Mouse (Mus musculus) heart, postnatal 0 days (tissue): Measurements from ENCODE around the gene Dclk1. TPM values are rescaled to one million over a fixed set of nuclear protein-coding genes. Genes with fewer than 3 reads are reported as not detected.

Source experiments
- ATAC-seq: fragments of 200-750 bp; cut with Nextera tagmentation; 2 replicates; pipeline ENCODE4 v1.8.0; 2017; ENCODE audit warnings: low read depth, moderate number of reproducible peaks, moderate library complexity; ENCODE audit not compliant: insufficient read depth
- DNase-seq: peaks from one replicate; pipeline ENCODE4 v3.0.0-alpha.2; 2016; ENCODE audit warnings: low spot score
- H3K27ac ChIP-seq: fragments of 300-500 bp; sonication (generic); 2 replicates; pipeline ENCODE4 v1.5.1; 2014; ENCODE audit warnings: low read depth, mild to moderate bottlenecking
- H3K27me3 ChIP-seq: fragments of 300-500 bp; sonication (generic); 2 replicates; pipeline ENCODE4 v1.6.1; 2014; ENCODE audit warnings: low read length, mixed read lengths; ENCODE audit not compliant: control insufficient read depth, insufficient read depth
- H3K36me3 ChIP-seq: fragments of 300-500 bp; sonication (generic); replicated peaks from 2 replicates; pipeline ENCODE4 v1.6.1; 2014; ENCODE audit warnings: low read length, mixed read lengths; ENCODE audit not compliant: control insufficient read depth, insufficient read depth
- H3K4me1 ChIP-seq: fragments of 300-500 bp; sonication (generic); 2 replicates; pipeline ENCODE4 v1.6.1; 2014; ENCODE audit warnings: antibody characterized with exemption; ENCODE audit not compliant: control insufficient read depth, insufficient read depth
- H3K4me2 ChIP-seq: fragments of 300-500 bp; sonication (generic); 2 replicates; pipeline ENCODE4 v1.6.1; 2014; ENCODE audit warnings: low read depth, mild to moderate bottlenecking, low read length, moderate library complexity
- H3K4me3 ChIP-seq: fragments of 300-500 bp; sonication (generic); 2 replicates; pipeline ENCODE4 v1.5.1; 2014; ENCODE audit warnings: low read depth, low read length
- H3K9ac ChIP-seq: fragments of 300-500 bp; sonication (generic); replicated peaks from 2 replicates; pipeline ENCODE4 v1.6.1; 2014; ENCODE audit warnings: low read depth, low read length, mixed read lengths
- H3K9me3 ChIP-seq: fragments of 300-500 bp; sonication (generic); replicated peaks from 2 replicates; pipeline ENCODE4 v1.6.1; 2016; ENCODE audit warnings: low read length; ENCODE audit not compliant: control insufficient read depth
- CTCF ChIP-seq: IDR thresholded peaks from 2 replicates; pipeline ENCODE4 v1.5.1; 2016; ENCODE audit warnings: antibody characterized with exemption, control low read depth, low read depth
- EP300 ChIP-seq: IDR thresholded peaks from 2 replicates; pipeline ENCODE4 v1.6.1; 2016; ENCODE audit warnings: antibody characterized with exemption, low read depth
- WGBS: fragments of 180-500 bp; shearing (Covaris S2); extraction: QIAGEN DNeasy Blood & Tissue Kit; methylation state at CpG from one replicate; pipeline ENCODE4 v1.1.7; 2014; 5-methylcytosine and 5-hydroxymethylcytosine counted together
- polyA plus RNA-seq: library from polyadenylated mRNA; unstranded; fragments of >200 nt; fragmentation: Nextera tagmentation; extraction: Ambion mirVana; gene quantifications from 2 replicates; pipeline ENCODE4 v1.2.1, GENCODE M21; 2015
- total RNA-seq: library from RNA; depleted of rRNA; stranded (reverse); fragments of >200 nt; gene quantifications from 2 replicates; pipeline ENCODE4 v1.2.3, GENCODE M21; 2014; ENCODE audit warnings: low replicate concordance

Gene Dclk1
- total and polyA plus RNA-seq, 2 experiments from 2014 or later = 4.9 to 18.7 TPM

DNA sequence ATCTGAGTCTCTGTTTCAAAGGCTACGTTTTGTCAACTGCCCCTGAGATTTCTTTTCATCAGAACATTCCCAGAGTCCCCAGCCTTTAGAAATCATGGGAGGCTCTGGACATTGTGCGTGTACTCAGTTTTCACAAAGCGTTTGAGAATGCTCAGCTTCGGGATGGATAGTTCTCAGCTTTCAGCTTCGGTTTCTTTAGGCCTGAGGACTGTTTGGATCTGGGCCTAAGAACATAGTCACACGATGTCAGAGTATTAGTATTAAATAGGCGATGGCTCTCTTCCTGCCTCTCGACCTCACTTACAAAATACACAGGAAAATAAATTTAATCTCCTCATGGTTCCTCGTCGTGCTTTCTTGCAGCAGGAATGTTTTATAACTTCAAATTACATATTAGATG, 327.4 kb downstream of the Dclk1 start:
- no peaks in the 10 kb centered on the region for H3K9me3 ChIP-seq
- TF ChIP-seq EP300 (no peak), CTCF (no peak)
- H3K27me3 ChIP-seq = no peaks in the 10 kb centered on the region
- no peaks in the 10 kb centered on the region for H3K4me1 ChIP-seq
- 66% methylated on average over 10 of the region's 10 CpGs for WGBS
- ATAC-seq (no peak), DNase-seq (no peak)
- H3K9ac ChIP-seq = no peak overlapping the region
- no peak overlapping the region for H3K4me3 ChIP-seq
- H3K36me3 ChIP-seq = no peaks in the 10 kb centered on the region
- no peak overlapping the region for H3K4me2 ChIP-seq
- H3K27ac ChIP-seq = no peak overlapping the region

DNA sequence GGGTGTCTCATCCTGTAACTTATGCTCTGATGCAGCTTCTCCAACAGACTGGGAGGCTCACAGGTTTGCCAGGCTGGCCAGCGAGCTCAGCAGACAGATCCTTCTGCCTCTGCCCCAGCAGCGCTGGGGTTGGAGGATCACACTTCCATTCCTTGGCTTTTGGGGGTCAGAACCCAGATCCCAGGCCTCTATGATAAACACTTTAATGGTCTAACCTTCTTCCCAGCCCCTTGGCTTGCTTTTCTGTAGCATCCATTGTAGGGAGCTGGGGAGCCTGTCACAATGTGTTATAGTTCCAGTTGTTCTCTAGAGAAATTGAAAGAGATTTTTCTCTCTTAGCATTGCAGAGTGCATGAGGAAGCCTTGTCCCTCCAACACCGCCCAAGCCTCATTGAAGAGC, 328.9 kb downstream of the Dclk1 start:
- Histone ChIP-seq H3K4me3 (no peak overlapping the region), H3K9ac (no peak overlapping the region), H3K4me2 (no peak overlapping the region), H3K9me3 (no peaks in the 10 kb centered on the region), H3K27ac (no peak overlapping the region), H3K27me3 (no peaks in the 10 kb centered on the region), H3K36me3 (no peaks in the 10 kb centered on the region), H3K4me1 (no peaks in the 10 kb centered on the region)
- no peak for DNase-seq
- WGBS = 82% methylated on average over 3 of the region's 3 CpGs
- TF ChIP-seq CTCF = no peak
- no peak for TF ChIP-seq EP300
- ATAC-seq = no peak

DNA sequence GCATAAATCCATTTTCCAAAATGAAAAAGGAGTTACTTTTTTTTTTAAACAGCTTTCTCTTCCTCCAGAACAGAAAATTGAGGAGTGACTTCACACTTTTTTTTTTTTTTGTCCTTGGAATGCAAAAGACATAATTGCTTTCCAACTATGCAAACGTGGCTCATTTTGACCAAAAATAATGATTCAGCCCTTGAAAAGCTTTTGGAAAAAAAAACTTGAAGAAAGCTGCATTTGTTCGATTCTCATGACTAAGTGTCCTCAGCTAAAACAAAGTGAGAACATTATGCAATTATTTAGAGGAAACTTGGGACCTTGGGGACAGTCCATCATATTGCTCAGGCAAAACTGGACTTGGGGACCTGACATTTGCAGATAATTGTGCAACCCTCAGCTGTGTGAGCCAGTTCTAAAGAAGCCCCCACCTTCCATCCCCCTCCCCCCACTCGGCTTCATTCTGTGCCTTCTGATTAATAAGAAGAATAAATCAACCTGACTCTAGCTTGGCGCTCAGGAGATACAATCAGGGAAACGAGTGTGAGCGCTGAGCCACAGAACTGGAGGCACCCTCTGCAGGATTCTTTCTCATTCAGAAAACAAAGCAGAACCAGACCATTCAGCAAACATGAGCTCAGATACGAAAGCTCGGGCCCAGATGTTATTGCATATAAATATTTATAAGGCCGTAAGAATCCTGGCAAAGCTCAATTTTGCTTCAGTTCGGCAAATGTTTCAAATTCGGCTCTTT, 329.6 kb downstream of the Dclk1 start:
- no peak overlapping the region for H3K4me2 ChIP-seq
- TF ChIP-seq CTCF (no peak), EP300 (no peak)
- H3K27me3 ChIP-seq = no peaks in the 10 kb centered on the region
- H3K4me1 ChIP-seq = no peaks in the 10 kb centered on the region
- no peaks in the 10 kb centered on the region for H3K9me3 ChIP-seq
- no peak overlapping the region for H3K27ac ChIP-seq
- H3K4me3 ChIP-seq = no peak overlapping the region
- no peaks in the 10 kb centered on the region for H3K36me3 ChIP-seq
- no peak overlapping the region for H3K9ac ChIP-seq
- ATAC-seq = no peak
- WGBS = 76% methylated on average over 11 of the region's 11 CpGs
- DNase-seq = peak; percentile 14

DNA sequence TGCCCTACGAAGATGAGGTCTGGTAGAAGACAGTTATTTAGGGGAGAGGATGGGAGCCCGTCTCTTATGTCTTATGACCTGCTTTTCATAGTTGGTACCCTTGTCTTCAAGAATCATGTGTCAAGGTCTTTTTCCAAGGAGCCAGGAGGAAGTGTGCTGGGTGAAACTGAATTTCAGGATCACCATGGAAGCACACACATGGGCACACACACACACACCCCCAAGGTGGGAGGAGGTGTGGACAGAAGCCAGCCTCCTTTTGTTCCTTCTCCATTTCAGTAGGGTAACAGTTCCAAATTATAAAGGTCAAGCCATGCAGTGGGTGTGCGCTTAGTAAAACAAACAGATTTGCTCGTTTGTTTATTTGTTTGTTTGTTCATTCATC, 330.1 kb downstream of the Dclk1 start:
- ATAC-seq (no peak), DNase-seq (no peak)
- WGBS = 85% methylated on average over 4 of the region's 4 CpGs
- no peak overlapping the region for H3K4me3 ChIP-seq
- H3K36me3 ChIP-seq = no peaks in the 10 kb centered on the region
- no peaks in the 10 kb centered on the region for H3K4me1 ChIP-seq
- no peak overlapping the region for H3K9ac ChIP-seq
- H3K4me2 ChIP-seq = no peak overlapping the region
- H3K9me3 ChIP-seq = no peaks in the 10 kb centered on the region
- H3K27ac ChIP-seq = no peak overlapping the region
- TF ChIP-seq CTCF (no peak), EP300 (no peak)
- no peaks in the 10 kb centered on the region for H3K27me3 ChIP-seq

DNA sequence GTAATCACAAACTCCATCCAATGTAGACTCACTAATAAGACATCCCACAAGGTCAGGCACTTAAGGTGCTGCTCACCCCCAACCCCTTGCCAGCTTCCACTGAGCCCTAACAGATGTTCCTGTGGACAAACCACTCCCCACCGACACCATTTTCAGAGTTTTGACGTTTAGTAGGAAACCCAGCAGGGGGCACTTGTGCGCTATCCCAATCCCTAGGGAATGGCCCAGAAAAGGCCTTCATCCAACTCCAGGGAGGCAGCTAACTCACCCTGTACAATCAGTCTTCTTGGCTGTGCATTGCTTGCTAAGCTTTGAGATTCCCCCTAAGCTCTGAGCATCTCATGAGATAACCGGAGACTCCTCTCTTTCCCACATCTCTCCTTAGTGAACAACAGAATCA, 331.8 kb downstream of the Dclk1 start:
- DNase-seq = peak; percentile 5
- no peak for ATAC-seq
- no peak overlapping the region for H3K4me2 ChIP-seq
- no peak overlapping the region for H3K9ac ChIP-seq
- no peaks in the 10 kb centered on the region for H3K36me3 ChIP-seq
- no peaks in the 10 kb centered on the region for H3K4me1 ChIP-seq
- no peaks in the 10 kb centered on the region for H3K9me3 ChIP-seq
- WGBS = 40% methylated on average over 4 of the region's 4 CpGs
- H3K27me3 ChIP-seq = no peaks in the 10 kb centered on the region
- TF ChIP-seq EP300 = no peak
- peak; percentile 41 for TF ChIP-seq CTCF
- H3K27ac ChIP-seq = no peak overlapping the region
- no peak overlapping the region for H3K4me3 ChIP-seq

DNA sequence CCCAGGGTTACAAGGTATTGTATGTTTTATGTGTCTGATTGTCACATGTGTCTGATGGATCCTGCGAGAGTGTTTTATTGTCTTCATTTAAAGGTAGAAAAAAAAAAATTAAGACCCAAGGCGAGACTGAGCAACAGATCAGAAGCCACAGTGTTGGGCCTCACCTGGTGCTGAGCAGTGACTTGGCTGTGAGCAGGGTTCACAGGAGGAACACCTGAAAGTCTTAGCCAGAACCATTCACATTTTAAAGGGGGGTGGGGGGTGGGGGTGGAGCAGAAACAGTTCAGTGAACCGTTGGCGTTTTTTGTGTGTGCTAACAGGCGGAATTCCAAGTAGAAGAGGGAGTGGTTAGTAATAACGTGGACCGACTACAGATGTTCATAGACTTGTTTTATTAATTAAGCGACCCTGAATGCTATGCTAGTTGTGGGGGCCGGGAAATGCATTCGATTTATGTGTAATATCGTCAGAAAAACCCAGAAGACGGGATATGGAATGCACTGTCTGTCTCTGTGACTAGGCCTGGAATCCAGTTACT, 345.3 kb downstream of the Dclk1 start:
- H3K4me3 ChIP-seq = no peak overlapping the region
- no peak overlapping the region for H3K4me2 ChIP-seq
- no peaks in the 10 kb centered on the region for H3K4me1 ChIP-seq
- 61% methylated on average over 12 of the region's 12 CpGs for WGBS
- no peaks in the 10 kb centered on the region for H3K27me3 ChIP-seq
- no peaks in the 10 kb centered on the region for H3K9me3 ChIP-seq
- TF ChIP-seq CTCF (no peak), EP300 (no peak)
- H3K36me3 ChIP-seq = no peaks in the 10 kb centered on the region
- H3K27ac ChIP-seq = no peak overlapping the region
- no peak overlapping the region for H3K9ac ChIP-seq
- no peak for DNase-seq
- no peak for ATAC-seq
